Mouse (Mus musculus) lung, postnatal 0 days (tissue): ENCODE measurements at regions not wholly inside any gene's neighbourhood (a gene's known extent, or its start where the extent isn't known, plus 50 kb on each side); places are given as distances from the start of the nearest gene placed in this dataset.

Experiments
- CTCF ChIP-seq: IDR thresholded peaks from 2 replicates; pipeline ENCODE4 v1.5.1; 2016; ENCODE audit warnings: antibody characterized with exemption, mild to moderate bottlenecking
- EP300 ChIP-seq: IDR thresholded peaks from 2 replicates; pipeline ENCODE4 v1.6.1; 2016; ENCODE audit warnings: antibody characterized with exemption, mild to moderate bottlenecking, control low read depth

- TF ChIP-seq CTCF (no peak), EP300 (no peak)
Measured at GRCm38 (mm10) chr15:62264966-62265365, 1342.2 kb upstream of the A1bg start.
